Mouse (Mus musculus): ENCODE data around the gene Arhgap10.

Gene Arhgap10

DNA sequence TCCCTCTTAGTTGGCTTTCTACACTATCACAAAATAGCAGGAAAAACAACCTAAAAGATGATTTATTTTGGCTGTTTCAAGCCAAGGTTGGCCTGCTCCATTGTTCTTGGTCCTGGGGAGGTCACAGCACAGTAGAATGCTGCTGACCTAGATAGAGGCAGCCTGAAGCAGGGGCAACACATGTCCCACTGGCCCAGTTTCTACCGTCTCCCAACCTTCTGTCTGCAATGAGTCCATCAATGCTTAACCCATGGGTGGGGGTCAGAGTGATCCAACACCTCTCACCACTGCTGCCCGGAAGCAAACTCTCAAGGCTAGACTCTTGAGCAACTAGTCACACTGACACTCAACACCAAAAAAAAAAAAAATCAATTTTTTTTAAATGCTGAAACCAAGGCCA, 31.0 kb downstream of the Arhgap10 start:
- DNase-seq (ENCODE audit: low spot score): peak; percentile 66

DNA sequence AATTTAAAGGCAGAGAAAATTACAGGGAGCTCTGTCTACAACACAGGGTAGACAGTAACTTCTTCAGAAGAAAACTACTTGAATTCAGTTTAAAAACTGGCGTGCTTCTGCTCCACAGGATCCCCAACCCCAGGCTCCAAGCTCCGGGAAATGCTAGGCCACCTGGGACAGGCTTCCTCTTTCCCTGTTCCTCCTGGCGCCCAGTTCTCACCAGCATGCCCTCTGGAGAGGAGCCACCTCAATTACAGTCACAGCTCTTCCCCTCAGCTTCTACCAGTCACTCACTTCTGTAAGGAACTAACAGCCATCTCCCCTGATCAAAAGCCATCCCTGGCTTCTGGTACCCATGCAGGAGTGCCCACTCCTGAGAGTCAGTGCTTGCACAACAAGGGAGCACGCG, 32.9 kb downstream of the Arhgap10 start:
- DNase-seq (ENCODE audit: low spot score): no peak

DNA sequence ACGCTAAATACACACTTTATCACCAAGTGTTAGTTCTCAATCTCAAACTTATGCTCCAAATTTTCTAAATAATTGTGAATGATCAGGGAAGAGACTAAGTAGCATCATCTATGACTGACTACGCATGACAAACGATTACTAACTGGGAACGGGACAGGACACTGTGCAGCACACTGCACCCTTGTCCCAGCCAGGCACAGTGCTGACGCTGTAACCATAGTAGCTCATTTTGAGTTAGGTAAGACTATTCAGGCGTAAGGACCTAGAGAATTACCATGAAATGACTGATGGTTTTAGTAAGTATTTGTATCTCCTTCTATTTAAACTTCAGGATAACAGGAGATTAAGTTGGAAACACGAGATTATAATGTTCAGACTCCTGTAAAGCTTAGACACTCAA, 33.5 kb downstream of the Arhgap10 start:
- DNase-seq (ENCODE audit: low spot score): no peak

DNA sequence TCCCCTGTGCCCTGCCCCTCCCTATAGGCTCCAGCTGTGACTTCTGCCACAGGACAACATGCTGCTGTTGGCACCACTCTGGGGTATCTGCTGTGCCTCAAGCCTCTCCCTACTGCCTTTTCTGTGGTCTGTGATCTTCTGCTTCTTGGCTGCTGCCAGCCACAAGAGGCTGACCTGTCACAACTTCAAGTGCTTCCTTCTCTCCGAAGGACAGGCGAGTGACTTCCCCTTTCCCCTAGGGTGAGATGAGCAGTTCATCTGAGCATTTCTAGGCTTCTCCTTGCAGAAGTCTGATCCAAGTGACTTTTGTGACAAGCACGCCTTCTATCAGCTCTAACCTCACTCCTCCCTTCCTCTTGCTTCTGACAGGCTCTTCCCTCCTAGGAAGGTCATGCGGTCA, 34.1 kb downstream of the Arhgap10 start:
- DNase-seq (ENCODE audit: low spot score): no peak

DNA sequence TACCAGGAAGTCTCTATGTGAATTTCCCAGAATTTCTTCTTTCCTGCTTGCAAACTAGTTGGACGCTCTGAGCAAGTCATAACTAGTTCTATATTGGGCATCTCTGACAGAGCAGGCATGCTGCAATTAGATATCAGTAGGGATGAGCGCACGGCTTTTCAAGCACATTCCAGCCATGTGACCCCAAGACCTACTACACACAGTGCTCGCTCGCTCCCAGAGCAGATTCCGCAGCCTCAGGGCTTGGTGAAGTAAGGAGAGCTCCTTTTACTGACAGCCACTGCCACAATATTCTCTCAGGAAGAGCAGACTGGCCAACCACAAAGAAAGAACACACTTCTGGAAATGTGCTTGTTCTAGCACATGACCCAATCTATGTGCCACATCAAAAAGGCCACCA, 36.0 kb downstream of the Arhgap10 start:
- no peak for DNase-seq (ENCODE audit: low spot score)

DNA sequence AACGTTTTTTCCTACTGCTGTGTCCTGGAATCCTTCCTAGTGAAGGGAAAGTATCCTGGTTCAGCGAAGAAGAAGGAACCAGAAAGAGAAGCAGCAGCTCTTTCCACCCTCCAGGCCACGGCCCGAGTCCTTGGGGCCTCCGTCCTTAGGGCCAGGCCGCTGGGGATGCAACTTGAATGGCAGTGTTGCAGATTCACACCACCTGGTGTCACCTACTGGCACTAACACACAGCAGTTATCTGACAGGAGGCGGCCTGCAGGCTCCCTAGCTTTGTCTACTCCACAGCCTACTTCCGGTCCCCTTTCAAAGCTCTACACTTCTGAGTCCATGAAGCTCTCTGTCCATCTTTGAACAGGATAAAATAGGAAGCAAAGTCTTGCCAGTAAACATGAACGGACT, 37.8 kb downstream of the Arhgap10 start:
- DNase-seq (ENCODE audit: low spot score): no peak

DNA sequence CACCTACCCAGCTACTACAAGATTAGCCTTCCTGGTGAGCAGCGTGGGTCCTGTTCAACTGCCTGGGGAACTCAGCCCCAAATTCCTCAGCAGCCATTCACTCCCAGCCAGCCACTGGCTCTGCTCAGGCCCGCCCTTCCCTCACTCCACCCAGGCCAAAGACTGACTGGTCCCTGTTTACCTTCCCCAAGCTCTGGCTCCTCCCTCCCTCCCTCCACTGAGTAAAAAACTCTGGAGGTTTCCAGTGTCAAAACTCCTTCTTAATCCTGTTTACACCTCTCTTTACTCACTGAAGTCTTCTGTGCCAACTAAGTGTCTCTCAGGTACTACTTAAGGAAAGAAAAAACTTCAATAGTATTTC, 38.9 kb downstream of the Arhgap10 start:
- DNase-seq (ENCODE audit: low spot score): peak; percentile 44

DNA sequence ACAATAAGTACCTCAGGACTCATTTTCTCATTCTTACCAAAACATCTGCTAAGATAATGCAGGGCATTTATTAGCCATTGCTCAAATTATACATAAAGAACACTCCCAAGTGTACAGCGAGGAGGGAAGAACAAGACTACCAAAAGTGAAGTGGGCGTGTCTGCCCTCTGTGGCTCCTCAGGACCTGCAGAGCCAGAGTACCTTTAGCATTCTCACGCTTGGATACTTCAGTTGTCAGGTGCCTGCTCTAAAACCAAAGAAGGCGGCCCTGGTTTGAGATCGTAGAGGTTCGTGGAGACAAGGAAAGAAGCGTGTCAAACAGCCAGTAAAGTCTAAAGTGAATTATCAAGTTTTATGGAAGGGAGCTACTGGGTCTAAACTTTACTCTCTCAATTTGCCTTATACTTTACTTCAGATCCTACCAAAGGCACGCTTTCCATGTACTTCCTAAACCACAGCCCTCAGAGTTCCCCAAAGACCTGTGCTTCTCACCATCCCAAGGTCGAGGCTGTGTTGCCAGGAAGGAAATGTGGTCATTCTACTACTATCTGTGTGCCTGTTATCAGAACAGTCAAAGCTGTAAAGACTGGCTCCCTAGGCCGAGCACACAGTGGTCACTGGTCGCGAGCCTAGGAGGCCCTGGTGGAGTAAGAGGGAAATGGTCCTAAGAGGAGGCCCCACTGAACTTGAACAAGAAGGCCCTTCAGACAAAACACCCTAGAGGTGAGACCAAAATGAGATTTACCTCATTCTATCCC, 39.4 kb downstream of the Arhgap10 start:
- no peak for DNase-seq (ENCODE audit: low spot score)

DNA sequence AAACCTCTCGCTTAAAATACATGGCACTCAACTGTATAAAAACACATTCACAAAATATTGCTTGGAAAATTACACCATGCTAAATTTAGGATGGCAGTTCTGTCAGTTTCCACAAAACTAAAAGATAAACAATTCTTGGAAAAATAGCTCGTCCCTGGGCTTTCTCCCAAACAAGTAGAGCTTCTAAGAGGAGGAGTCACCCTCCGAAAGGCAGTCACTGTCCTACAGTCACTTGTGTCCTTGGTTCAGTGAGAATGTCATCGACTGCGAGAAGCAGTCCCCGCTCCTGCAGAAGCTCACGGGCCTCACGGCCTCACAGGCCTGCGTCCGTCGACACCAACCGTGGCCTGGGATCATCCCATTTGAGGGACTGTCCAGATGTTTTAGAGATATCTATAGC, 40.1 kb downstream of the Arhgap10 start:
- DNase-seq (ENCODE audit: low spot score): no peak

DNA sequence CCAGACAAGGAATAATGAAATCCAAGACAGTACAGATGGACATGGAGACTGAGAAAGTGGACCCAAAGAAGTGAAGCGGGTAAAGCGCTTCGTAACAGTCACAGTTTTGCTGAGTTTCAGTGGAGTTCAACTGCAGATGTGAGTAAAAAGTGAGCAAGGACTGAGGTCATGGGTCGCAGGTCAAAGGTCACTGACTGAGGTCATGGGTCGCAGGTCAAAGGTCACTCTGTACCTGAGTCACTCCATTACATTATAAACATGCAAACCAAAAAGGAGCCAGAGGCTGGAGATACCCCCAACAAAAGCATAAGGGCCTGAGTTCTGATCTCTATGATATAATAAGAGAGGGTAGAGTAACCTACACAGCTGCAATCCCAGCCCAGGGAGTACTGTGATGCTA, 43.1 kb downstream of the Arhgap10 start:
- DNase-seq (ENCODE audit: low spot score): no peak

DNA sequence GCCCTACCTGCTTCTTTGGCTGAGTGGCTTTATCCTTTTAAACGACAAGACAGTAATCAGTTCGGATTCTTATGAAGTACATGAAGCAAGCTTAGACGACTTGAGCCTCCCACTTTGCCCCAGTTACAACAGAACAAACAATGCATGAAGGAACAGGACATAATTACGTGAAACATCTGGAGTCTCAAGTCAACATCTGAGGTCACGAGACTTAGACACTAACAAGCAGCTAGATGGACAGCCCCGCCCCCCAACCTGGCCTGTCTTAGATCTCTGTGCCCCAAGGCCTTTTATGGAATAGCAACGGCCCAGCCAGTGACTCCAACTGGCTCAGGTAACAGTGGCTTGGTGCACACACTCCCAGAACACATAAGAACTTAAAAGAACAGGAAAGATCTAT, 44.0 kb downstream of the Arhgap10 start:
- no peak for DNase-seq (ENCODE audit: low spot score)

DNA sequence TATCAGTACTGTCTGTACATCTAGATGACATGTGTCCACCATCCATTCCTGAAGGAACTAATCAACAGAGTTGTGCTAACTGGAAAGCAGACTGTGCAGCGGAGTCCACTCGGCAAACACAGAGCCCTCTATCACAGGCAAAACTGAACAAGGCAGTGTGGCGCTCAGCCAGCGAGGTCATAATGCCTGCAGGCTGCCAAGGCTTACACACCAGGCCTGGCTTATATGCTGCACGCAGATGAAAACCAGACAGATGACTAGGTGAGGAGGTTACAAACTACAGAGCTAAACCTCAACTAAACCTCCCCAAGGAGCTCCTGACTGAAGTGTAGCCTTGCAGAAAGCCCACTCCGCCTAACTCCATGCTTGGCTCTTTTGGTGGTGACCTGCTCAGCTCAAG, 44.4 kb downstream of the Arhgap10 start:
- peak; percentile 70 for DNase-seq (ENCODE audit: low spot score)

DNA sequence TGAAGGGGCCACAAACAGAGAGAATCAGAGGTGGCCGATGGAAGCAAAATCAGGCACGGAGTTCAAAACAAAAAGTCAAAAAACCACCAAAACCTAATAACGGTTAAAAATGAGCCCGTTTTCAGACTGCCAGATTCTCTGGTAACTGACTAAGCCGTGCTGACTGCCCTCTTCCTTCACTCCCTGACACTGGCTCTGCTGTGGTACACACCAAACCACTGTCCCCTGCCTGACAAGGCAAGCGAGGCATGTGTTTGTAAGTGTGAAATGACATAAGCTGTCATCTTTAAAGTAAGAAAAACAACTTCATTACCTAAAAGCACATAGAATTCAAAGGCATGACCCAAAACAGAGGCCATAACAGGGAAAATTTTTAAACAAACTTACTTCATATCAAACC, 56.4 kb downstream of the Arhgap10 start:
- no peak for DNase-seq (ENCODE audit: low spot score)

DNA sequence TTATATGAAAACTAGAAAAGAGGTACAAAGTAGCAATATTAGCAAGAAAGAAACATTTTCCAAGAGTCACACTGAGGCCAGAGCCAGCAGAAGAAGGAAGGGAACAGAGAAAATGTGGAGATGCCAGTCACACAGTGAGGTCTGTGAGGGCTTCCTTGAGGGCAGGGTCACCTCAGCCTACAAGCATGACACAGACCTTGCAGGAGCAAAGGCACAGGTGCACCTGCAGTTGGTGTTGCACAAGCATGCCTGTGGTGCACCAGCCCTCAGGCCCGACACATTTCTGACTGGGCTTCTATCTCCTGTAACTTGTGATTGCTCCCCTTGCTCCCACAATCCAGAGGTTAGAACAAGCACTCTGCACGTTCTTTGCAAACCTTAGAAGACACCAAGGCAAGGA, 57.4 kb downstream of the Arhgap10 start:
- no peak for DNase-seq (ENCODE audit: low spot score)

DNA sequence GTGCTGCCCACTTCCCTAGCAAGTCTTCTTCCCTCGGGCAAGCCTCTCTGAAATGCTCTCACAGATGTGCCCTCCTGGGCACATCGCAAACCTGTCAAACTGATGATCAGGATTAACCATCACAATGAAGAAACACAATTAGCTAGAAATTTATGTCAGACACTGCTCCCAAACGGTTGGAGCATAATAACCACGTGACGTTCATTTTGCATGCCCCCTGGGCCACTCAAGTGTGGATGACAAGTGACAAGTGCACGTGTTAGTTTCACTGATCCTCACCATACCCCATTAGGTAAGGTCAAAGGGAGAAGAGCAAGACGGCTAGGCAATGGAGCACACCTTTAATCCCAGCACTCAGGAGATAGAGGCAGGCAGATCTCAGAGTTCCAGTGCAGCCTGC, 58.1 kb downstream of the Arhgap10 start:
- no peak for DNase-seq (ENCODE audit: low spot score)

DNA sequence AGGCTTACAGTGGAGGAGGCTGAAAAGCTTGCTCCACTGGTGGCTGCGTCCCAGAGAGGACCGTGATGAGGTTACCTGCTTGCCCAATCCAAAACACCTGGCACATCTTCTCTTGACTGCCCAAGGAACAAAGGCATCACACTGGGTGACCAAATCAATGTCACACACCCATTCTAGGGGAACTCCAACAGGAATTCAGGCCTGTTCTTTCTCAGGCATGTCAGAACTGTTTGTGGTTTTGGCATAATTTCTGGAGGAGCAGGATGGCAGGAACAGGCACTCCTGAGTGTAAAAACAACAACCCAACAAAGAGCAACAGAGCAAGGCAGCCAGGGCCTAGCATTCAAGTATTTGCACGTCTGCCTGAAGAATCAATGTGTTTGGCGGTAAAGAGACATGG, 59.2 kb downstream of the Arhgap10 start:
- DNase-seq (ENCODE audit: low spot score): no peak

DNA sequence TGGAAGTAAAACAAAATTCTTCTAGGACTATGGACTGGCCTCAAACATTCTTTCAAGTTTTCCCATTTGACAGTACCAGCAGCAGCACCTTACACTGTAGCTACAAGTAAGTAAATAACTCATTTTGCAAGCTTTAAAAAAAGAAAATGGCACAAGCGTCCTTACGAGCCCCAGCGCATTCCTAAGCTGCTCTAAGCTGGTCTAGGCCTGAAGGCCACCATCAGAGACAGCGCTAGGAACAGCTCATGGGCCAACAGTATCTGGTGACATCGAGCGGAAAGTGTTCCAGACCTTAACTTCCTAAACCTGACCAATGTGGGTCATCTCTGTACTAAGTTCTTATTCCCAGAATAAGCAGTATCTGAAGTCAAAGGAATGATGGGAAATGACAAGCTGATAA, 61.5 kb downstream of the Arhgap10 start:
- no peak for DNase-seq (ENCODE audit: low spot score)

DNA sequence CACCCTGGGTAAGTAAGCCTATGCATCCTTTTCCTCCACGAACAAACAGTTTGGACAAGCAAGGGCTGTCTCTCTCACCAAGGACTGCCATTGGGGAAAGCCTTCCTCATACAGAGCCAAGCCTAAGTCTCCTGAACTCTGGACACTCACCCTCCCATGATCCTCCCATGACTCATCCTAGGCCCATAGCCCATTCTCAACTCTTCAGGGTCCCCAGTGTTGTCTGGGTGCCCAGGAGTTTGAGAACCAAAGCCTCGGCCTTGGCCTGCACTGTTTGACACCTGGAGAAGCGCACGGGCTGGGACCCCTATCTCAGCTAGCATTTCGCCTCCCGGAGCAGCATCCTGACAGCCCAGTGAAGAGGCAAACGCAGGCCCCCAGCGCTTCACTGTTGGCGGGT, 63.9 kb downstream of the Arhgap10 start:
- DNase-seq (ENCODE audit: low spot score): no peak

DNA sequence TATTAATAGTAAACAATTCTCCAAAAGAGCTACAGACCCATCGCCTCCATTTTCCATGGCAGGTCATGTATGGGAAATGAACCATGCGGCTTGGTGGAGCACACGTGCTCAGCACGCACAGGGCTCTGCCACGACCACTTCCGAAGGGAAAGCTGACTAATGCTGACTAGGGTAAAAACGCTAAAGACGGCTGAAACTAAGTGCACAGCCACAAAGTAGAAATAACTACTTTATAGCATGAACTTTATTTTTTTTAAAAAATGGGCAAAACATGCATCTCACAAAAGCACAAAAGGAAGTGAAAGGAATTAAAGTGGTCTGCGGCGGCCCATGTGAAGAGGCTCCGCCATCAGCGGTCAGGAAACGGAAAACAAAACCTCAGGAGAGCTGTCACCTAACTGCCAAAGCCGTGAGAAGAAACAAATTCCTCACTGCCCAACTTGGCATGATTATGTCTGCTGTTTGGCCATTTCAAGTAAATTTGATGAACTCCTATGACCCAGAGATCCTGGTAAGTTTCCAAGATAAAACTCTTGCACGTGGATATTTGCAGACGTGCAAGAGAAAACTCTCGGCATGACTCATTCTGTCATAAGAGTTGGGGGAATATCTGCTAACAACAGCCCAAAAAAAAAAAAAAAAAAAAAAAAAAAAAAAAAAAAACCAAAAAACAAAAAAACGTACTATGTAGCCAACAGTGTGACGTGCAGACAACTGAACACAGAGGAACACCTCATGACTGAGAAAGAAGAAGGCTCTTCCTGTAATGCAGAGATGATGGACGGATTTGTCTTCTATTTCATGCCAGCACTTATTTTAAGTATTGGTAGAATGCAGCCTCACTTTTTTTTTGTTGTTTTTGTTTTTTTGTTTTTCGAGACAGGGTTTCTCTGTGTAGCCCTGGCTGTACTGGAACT, 66.0 kb downstream of the Arhgap10 start:
- no peak for DNase-seq (ENCODE audit: low spot score)

DNA sequence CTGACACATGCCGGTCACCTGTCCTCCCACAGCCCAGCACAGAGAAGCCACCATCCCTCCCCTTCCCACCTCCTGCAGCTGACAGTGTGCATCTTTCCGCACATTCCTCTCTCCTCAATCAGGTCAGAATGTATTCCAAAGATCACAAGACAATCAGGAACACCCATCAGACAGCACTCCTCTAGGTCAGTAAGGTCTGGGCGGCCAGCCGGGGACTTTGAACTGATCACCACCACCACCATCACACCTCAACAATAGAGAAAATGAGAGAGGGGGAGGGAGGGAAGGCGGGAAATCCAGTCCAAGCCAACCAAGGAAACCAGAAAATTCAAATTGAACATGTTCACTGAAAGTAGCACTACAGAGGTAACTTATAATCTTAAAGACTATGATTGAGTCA, 66.7 kb downstream of the Arhgap10 start:
- no peak for DNase-seq (ENCODE audit: low spot score)

DNA sequence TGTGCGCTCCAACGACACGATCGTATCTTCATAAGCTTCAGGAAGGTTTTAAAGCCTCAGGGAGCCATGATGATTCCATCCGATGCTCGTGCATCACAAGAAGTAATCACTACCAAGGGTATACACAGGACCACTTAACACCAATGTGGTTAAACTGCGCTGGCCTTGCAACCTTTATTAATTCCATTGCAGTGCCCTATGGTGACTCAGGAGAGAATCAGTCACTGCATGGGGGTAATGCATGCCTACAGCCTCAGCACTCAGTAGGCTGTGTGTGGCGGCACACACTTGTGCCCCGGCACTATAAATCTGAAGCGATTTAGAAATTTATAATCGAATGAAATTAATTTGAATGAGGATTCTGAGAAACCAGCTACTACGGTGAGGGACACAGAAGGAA, 71.5 kb downstream of the Arhgap10 start:
- no peak for DNase-seq (ENCODE audit: low spot score)

DNA sequence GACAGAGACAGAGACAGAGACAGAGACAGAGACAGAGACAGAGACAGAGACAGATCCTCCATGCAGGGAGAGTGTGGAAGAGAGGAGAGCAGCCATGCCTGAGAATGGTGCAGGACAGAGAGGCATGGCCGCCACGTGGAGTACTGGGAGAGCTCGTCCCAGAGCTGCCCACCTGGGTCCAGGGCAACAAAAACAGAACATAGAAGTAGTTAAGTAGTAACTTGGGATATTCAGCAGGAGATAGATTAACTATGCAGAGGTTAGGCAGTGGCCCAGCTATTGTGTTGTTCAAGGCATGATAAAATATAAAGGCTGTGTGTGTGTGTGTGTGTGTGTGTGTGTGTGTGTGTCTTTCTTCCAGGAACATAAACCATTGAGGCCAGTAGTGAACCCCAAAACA, 72.1 kb downstream of the Arhgap10 start:
- DNase-seq (ENCODE audit: low spot score): no peak

DNA sequence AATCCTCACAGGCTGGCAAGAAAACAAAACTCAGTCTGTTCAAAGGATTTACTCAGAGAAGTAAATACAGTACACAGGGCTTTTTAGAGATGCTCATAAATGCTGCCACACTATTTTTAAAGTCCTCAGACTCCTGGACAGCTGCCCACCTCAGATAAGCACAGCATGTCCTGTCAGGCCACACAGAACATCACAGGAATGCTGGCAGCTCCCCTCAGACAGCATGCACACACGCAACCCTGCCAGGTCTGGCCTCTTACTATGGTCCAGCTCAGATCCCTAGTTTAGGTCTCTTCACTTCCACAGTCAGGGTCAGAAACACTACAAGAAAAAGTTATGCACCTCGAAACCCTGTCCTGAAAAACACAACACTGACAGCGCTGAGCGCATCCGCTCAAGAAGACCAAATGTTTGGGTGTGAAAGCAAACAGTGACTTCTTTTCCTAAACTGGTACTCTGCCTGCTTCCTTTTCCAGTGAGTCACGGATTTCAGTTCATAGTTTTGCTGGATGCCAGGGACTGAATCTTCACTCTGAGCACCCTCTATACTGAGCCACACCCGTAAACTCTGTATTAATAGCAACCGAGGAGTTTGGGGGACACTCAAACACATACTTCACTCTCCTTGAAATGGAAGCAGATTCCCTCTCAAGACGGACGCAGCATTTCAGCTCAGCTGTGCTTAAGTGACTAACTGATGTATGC, 73.4 kb downstream of the Arhgap10 start:
- peak; percentile 44 for DNase-seq (ENCODE audit: low spot score)

Measured in ovary, adult 18-20 months (tissue).